Comparison of ENCODE assay signal across 12 mouse cellular contexts in genomic region chr8:9255316-9255715, GRCm38 (mm10).
"Had no signal": no experiment of that assay in that cellular context is flagged by ENCODE, and none has a peak within 500 bp of the region (broad histone marks: within the 10 kb centered on the region; RNA-seq: fewer than 3 reads in every experiment).

No protein-coding gene starts in this region.

- ATAC-seq: midbrain, embryonic 15.5 days had no signal

- H3K27me3 ChIP-seq: limb, embryonic 13.5 days; midbrain, embryonic 15.5 days; neural tube, embryonic 12.5 days had no signal

- H3K27ac ChIP-seq: limb, embryonic 13.5 days; liver, embryonic 14.5 days; midbrain, embryonic 15.5 days; neural tube, embryonic 12.5 days had no signal

- DNase-seq: kidney, postnatal 14 days; left cerebral cortex, postnatal 4 days; lung, adult 18-20 months; lung, postnatal 36 days; right cerebral cortex, postnatal 4 days; spleen, adult 18-20 months; thymus, adult 2 months; thymus, postnatal 25 days had no signal

- H3K4me3 ChIP-seq: limb, embryonic 13.5 days; midbrain, embryonic 15.5 days; neural tube, embryonic 12.5 days had no signal

- H3K36me3 ChIP-seq: limb, embryonic 13.5 days; midbrain, embryonic 15.5 days; neural tube, embryonic 12.5 days had no signal

- H3K9me3 ChIP-seq: limb, embryonic 13.5 days; midbrain, embryonic 15.5 days; neural tube, embryonic 12.5 days had no signal

- H3K4me1 ChIP-seq: limb, embryonic 13.5 days; midbrain, embryonic 15.5 days; neural tube, embryonic 12.5 days had no signal
